Mouse (Mus musculus) myocyte (in vitro differentiated cells): Measurements from ENCODE around the gene Mgll. TPM values are rescaled to one million over a fixed set of nuclear protein-coding genes. Genes with fewer than 3 reads are reported as not detected.

ENCODE experiments used
- H3K27me3 ChIP-seq: one replicate; pipeline ENCODE4 v1.6.1; 2011; ENCODE audit not compliant: control insufficient read depth, insufficient read depth, insufficient read length
- H3K36me3 ChIP-seq: one replicate; pipeline ENCODE4 v1.6.1; 2011; ENCODE audit not compliant: control insufficient read depth, insufficient read depth
- H3K4me2 ChIP-seq: one replicate; pipeline ENCODE4 v1.6.1; 2011; ENCODE audit warnings: low read depth, control low read depth
- H3K4me3 ChIP-seq: one replicate; pipeline ENCODE4 v1.5.1; 2011; ENCODE audit warnings: mild to moderate bottlenecking, control low read depth, moderate library complexity
- H3K79me2 ChIP-seq: one replicate; pipeline ENCODE4 v1.6.1; 2011; ENCODE audit not compliant: control insufficient read depth, insufficient read depth
- H3ac ChIP-seq: one replicate; pipeline ENCODE4 v1.6.1; 2011; ENCODE audit not compliant: control insufficient read depth, insufficient read length
- CEBPB ChIP-seq: IDR thresholded peaks from 2 replicates; pipeline ENCODE4 v1.6.1; 2011; ENCODE audit warnings: mild to moderate bottlenecking, moderate library complexity; ENCODE audit not compliant: poor library complexity, insufficient read depth, severe bottlenecking
- E2F4 ChIP-seq: IDR thresholded peaks from one replicate; pipeline ENCODE4 v1.6.1; 2011; ENCODE audit warnings: mild to moderate bottlenecking, control low read depth, moderate library complexity; ENCODE audit not compliant: insufficient read depth
- MAX ChIP-seq: IDR thresholded peaks from one replicate; pipeline ENCODE4 v1.6.1; 2011; ENCODE audit warnings: low read depth, mild to moderate bottlenecking, control low read depth
- MYOD1 ChIP-seq, 3 experiments: IDR thresholded peaks; one replicate each; pipeline ENCODE4 v1.6.1; 2011; ENCODE audit warnings: control low read depth in 2 of 3, low read depth in 2 of 3, mild to moderate bottlenecking in 2 of 3, moderate library complexity in 1 of 3; ENCODE audit not compliant: insufficient read length in 2 of 3, control insufficient read depth in 1 of 3
- MYOG ChIP-seq, 3 experiments: IDR thresholded peaks; one replicate each; pipeline ENCODE4 v1.6.1; 2011; ENCODE audit warnings: control low read depth in 2 of 3, low read depth in 2 of 3, mild to moderate bottlenecking in 2 of 3; ENCODE audit not compliant: insufficient read length in 2 of 3, control insufficient read depth in 1 of 3, insufficient read depth in 1 of 3
- POLR2A ChIP-seq: IDR thresholded peaks from one replicate; pipeline ENCODE4 v1.6.1; 2011; ENCODE audit warnings: low read depth, mild to moderate bottlenecking, control low read depth, moderate library complexity; ENCODE audit not compliant: insufficient read length
- POLR2AphosphoS2 ChIP-seq: IDR thresholded peaks from one replicate; pipeline ENCODE4 v1.6.1; 2011; ENCODE audit warnings: low read depth, control low read depth; ENCODE audit not compliant: insufficient read length
- REST ChIP-seq: IDR thresholded peaks from one replicate; pipeline ENCODE4 v1.6.1; 2011; ENCODE audit warnings: mild to moderate bottlenecking, control low read depth, moderate library complexity; ENCODE audit not compliant: insufficient read depth, insufficient read length
- SRF ChIP-seq: IDR thresholded peaks from one replicate; pipeline ENCODE4 v1.6.1; 2011; ENCODE audit warnings: low read depth; ENCODE audit not compliant: control insufficient read depth, insufficient read length
- TCF12 ChIP-seq: IDR thresholded peaks from one replicate; pipeline ENCODE4 v1.6.1; 2011; ENCODE audit warnings: mild to moderate bottlenecking, control low read depth; ENCODE audit not compliant: poor library complexity, insufficient read depth, severe bottlenecking
- TCF3 ChIP-seq: IDR thresholded peaks from one replicate; pipeline ENCODE4 v1.6.1; 2011; ENCODE audit warnings: low read depth, control low read depth; ENCODE audit not compliant: insufficient read length
- USF1 ChIP-seq: IDR thresholded peaks from one replicate; pipeline ENCODE4 v1.6.1; 2011; ENCODE audit warnings: low read depth, mild to moderate bottlenecking, control low read depth, moderate library complexity
- polyA plus RNA-seq: library from polyadenylated mRNA; unstranded; fragments of >200 nt; fragmentation: generic; extraction: Trizol; gene quantifications from one replicate; pipeline ENCODE4 v1.2.1, GENCODE M21; 2012; ENCODE audit warnings: missing spikeins

The Mgll gene
- polyA plus RNA-seq, 1 experiment, result 4.7 TPM

DNA sequence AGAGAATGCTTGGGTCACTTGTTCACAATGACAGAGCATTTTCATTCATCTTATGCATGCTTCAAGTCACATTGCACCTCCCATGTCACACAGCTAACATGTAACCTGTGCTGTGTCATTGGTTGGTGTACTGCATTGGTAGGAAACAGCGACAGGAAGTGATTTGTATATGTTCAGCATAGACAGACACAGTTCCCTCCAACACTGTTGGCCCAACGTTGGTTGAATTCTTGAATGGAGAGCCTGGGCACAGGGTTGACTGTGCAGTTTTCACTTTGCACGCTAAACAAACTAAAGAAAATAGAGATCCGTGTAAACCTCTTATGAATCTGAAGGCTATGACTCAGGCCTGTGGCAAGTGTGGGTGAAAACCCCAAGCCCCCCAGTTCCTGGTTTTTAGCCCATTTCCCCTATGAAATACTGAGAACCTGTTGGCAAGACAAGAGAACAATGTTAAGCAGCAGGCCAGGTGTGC lies 10.0 kb upstream of the Mgll start:
- Histone ChIP-seq H3K4me2 (no peak overlapping the region), H3K79me2 (no peaks in the 10 kb centered on the region), H3K27me3 (peaks cover 25% of the 10 kb centered on the region), H3K4me3 (no peak overlapping the region), H3K36me3 (no peaks in the 10 kb centered on the region), H3ac (no peak overlapping the region)
- TF ChIP-seq MYOD1 (IDR thresholded peaks at IDR 0.05; ENCODE audit: control insufficient read depth in 1 of 3, insufficient read length in 2 of 3, low read depth in 2 of 3), result no peak
- no peak for TF ChIP-seq MYOG (IDR thresholded peaks at IDR 0.05; ENCODE audit: control insufficient read depth in 1 of 3, insufficient read depth in 1 of 3, insufficient read length in 2 of 3, low read depth in 2 of 3)
- TF ChIP-seq SRF, result no peak
- TF ChIP-seq CEBPB, result no peak
- TF ChIP-seq TCF12, result no peak
- TF ChIP-seq POLR2AphosphoS2, result no peak
- TF ChIP-seq USF1, result no peak
- TF ChIP-seq MAX, result no peak
- no peak for TF ChIP-seq TCF3
- TF ChIP-seq E2F4, result no peak
- no peak for TF ChIP-seq REST
- TF ChIP-seq POLR2A, result no peak

DNA sequence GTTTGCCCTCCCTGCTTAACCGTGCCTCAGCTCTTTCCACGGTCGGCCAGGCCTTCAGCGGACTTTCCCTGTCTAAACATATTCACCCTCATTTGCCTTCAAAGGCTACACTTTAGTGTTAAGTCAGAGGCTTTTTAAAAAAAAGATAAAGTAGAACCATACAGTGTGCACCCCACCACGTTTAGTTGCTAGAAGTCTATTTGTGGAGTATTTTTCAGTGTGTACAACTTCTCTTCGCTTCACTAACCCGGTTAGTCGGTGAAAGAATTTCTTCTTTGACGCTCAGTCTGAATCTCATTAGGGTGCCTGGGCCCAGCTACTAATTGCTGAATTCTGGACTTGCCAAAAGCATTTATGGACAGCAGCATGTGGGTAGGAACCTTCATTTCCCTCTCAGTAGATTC lies 8.8 kb upstream of the Mgll start:
- Histone ChIP-seq H3K4me2 (no peak overlapping the region), H3K36me3 (no peaks in the 10 kb centered on the region), H3K4me3 (no peak overlapping the region), H3K27me3 (peaks cover 25% of the 10 kb centered on the region), H3K79me2 (no peaks in the 10 kb centered on the region), H3ac (no peak overlapping the region)
- no peak for TF ChIP-seq TCF3
- no peak for TF ChIP-seq SRF
- no peak for TF ChIP-seq MYOG (IDR thresholded peaks at IDR 0.05; ENCODE audit: control insufficient read depth in 1 of 3, insufficient read depth in 1 of 3, insufficient read length in 2 of 3, low read depth in 2 of 3)
- no peak for TF ChIP-seq USF1
- no peak for TF ChIP-seq REST
- TF ChIP-seq POLR2A, result no peak

DNA sequence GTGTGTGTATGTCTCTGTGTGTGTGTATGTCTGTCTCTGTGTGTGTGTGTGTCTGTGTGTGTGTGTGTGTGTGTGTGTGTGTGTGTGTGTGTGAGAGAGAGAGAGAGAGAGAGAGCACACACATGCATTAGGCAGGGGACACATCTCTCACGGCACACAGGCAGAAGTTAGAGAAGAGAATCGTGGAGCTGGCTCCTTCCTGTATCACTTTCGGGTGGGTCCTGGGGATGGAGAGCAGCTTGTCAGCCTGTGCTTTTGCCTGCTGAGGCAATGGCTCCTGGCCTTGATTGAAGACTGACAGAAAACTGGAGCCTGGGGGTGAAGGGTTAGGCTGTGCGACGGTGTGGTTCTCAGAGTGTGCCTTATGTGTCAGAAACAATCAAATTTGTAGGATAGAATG lies 8.2 kb upstream of the Mgll start:
- TF ChIP-seq POLR2AphosphoS2, result no peak
- TF ChIP-seq CEBPB, result no peak
- TF ChIP-seq MYOD1 (IDR thresholded peaks at IDR 0.05; ENCODE audit: control insufficient read depth in 1 of 3, insufficient read length in 2 of 3, low read depth in 2 of 3), result no peak
- no peak for TF ChIP-seq TCF12
- no peak for TF ChIP-seq MYOG (IDR thresholded peaks at IDR 0.05; ENCODE audit: control insufficient read depth in 1 of 3, insufficient read depth in 1 of 3, insufficient read length in 2 of 3, low read depth in 2 of 3)
- TF ChIP-seq E2F4, result no peak
- no peak for TF ChIP-seq REST
- no peak overlapping the region for H3K4me2 ChIP-seq
- no peaks in the 10 kb centered on the region for H3K36me3 ChIP-seq
- no peaks in the 10 kb centered on the region for H3K79me2 ChIP-seq
- peaks cover 25% of the 10 kb centered on the region for H3K27me3 ChIP-seq
- no peak overlapping the region for H3ac ChIP-seq
- H3K4me3 ChIP-seq, result no peak overlapping the region

DNA sequence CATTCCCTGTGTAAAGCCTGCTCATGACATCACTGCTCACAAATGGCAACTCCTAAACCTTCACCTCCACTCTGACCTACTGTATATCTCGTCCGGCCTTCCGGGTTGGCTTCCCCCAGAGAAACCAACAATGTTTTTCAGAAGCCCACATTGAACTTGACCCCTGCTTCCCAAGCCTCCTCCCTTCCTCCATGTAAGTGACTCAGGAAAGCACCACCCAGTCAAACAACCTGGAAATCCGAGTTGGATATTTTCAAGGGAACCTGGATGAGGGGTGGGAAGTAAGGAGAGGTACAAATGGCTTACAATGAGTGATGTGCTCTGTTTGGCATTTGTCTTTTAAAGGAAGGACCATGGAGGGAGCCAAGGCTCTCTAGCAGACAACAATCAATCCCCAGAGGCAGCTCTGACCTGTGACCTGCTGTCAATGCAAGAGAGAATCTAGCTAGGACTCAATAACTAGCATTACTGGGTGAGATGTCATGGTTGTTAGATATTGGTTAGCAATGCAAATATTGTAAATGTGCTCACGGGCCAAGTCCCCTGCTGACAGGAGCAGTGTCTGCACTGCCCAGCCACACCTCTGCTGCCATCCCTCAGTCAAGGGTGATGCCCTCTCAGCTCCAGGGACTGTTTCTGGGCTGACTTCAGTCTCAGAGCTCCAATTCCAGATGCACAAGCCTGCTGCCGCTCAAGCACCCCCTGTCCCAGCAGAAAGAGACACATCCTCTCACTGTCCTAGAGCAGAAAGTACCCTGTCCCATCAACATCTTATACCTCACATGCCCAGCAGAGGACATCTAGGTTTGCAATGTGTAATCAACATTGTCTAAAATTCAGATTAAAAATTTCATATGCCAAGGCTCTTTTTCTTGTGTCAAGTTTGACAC lies 6.8 kb upstream of the Mgll start:
- Histone ChIP-seq H3K36me3 (no peaks in the 10 kb centered on the region), H3K79me2 (no peaks in the 10 kb centered on the region)
- TF ChIP-seq POLR2A (no peak), REST (no peak), MYOD1 (IDR thresholded peaks at IDR 0.05; ENCODE audit: control insufficient read depth in 1 of 3, insufficient read length in 2 of 3, low read depth in 2 of 3) (no peak), SRF (no peak), TCF3 (no peak), CEBPB (no peak), POLR2AphosphoS2 (no peak), USF1 (no peak), TCF12 (no peak), E2F4 (no peak), MAX (no peak), MYOG (IDR thresholded peaks at IDR 0.05; ENCODE audit: control insufficient read depth in 1 of 3, insufficient read depth in 1 of 3, insufficient read length in 2 of 3, low read depth in 2 of 3) (no peak)

More for the DNA sequence above, 6.8 kb upstream of the Mgll start:
- Histone ChIP-seq H3K4me3 (no peak overlapping the region), H3ac (no peak overlapping the region), H3K27me3 (peaks cover 11% of the 10 kb centered on the region), H3K4me2 (no peak overlapping the region)
